Mouse (Mus musculus): ENCODE data around the gene Fes.

The Fes gene

GRCm38 (mm10) chr7:80387633-80388543 lies at the start of gene Fes:
TSS of gene Fes (minus strand) at chr7:80387946.
- ChIA-PET CTCF (interaction anchor here in 3 of 4 experiments (0.5 to 3.7 kb wide), 18 partner anchors 8 to 332 kb away, joined by 3 to 42 read pairs (median 6); partner anchors contain the start of genes Crtc3 (in 2 of the 3) and Man2a2 (in 1 of the 3)), POLR2A (interaction anchor here in 3 of 4 experiments (0.9 to 3.5 kb wide), 9 partner anchors 9 to 53 kb away, joined by 3 to 26 read pairs (median 5); no protein-coding TSS in a partner anchor)

- POLR2A ChIA-PET, result interaction anchor here in 3 of 4 experiments (0.6 to 2.4 kb wide), 7 partner anchors 8 to 306 kb away, joined by 3 to 7 read pairs (median 3); no protein-coding TSS in a partner anchor
These were observed 48.8 kb upstream of the Fes start for GRCm38 (mm10) chr7:80436571-80436970.

GRCm38 (mm10) chr7:80435594-80435993 lies 47.8 kb upstream of the Fes start:
- CTCF ChIA-PET, result interaction anchor here (0.6 to 4.6 kb wide), 8 partner anchors 11 to 151 kb away, joined by 3 to 18 read pairs (median 4); no protein-coding TSS in a partner anchor
- POLR2A ChIA-PET, result interaction anchor here (0.6 to 2.4 kb wide), 19 partner anchors 9 to 406 kb away, joined by 3 to 8 read pairs (median 4); partner anchors contain the start of genes Blm (in 1 of the 4) and Idh2 (in 1 of the 4)

More at GRCm38 (mm10) chr7:80436571-80436970, 48.8 kb upstream of the Fes start:
- CTCF ChIA-PET, result interaction anchor here in 3 of 4 experiments (0.9 to 4.6 kb wide), 4 partner anchors 10 to 50 kb away, joined by 3 to 18 read pairs (median 10); no protein-coding TSS in a partner anchor

- CTCF ChIA-PET, result interaction anchor here in 1 of 4 experiments (2.6 kb wide), 1 partner anchor 52 kb away, joined by 5 read pairs; no protein-coding TSS in a partner anchor
- POLR2A ChIA-PET, result interaction anchor here in 3 of 4 experiments (0.6 to 2.1 kb wide), 6 partner anchors 9 to 59 kb away, joined by 3 to 8 read pairs (median 3); no protein-coding TSS in a partner anchor
These were observed 41.9 kb upstream of the Fes start for GRCm38 (mm10) chr7:80429661-80430060.

- ChIA-PET CTCF (interaction anchor here in 2 of 4 experiments (0.6 to 3.9 kb wide), 4 partner anchors 24 to 72 kb away, joined by 3 to 42 read pairs (median 3); no protein-coding TSS in a partner anchor), POLR2A (interaction anchor here in 2 of 4 experiments (0.6 to 2.1 kb wide), 3 partner anchors 8 to 158 kb away, joined by 3 to 8 read pairs (median 3); partner anchors contain the start of gene Vps33b (in 1 of the 2))
These were observed 40.0 kb upstream of the Fes start for GRCm38 (mm10) chr7:80427730-80428129.

GRCm38 (mm10) chr7:80426363-80426762 lies 38.6 kb upstream of the Fes start:
- ChIA-PET CTCF (interaction anchor here in 3 of 4 experiments (0.5 to 4.0 kb wide), 6 partner anchors 8 to 57 kb away, joined by 3 to 61 read pairs (median 5); no protein-coding TSS in a partner anchor), POLR2A (interaction anchor here in 2 of 4 experiments (0.6 to 4.5 kb wide), 4 partner anchors 9 to 258 kb away, joined by 3 to 24 read pairs (median 4); no protein-coding TSS in a partner anchor)

- ChIA-PET CTCF (interaction anchor here (0.5 to 4.0 kb wide), 67 partner anchors 8 to 638 kb away, joined by 3 to 61 read pairs (median 4); partner anchors contain the start of genes Furin (in 2 of the 4), Fes (in 1 of the 4), Hddc3 (in 1 of the 4) and Man2a2 (in 1 of the 4)), POLR2A (interaction anchor here in 3 of 4 experiments (0.7 to 4.5 kb wide), 23 partner anchors 9 to 162 kb away, joined by 3 to 26 read pairs (median 4); partner anchors contain the start of genes Blm (in 2 of the 3), Furin (in 2 of the 3), Fes (in 1 of the 3) and Rccd1 (in 1 of the 3))
These were observed 37.0 kb upstream of the Fes start for GRCm38 (mm10) chr7:80424722-80425121.

- ChIA-PET CTCF (interaction anchor here in 2 of 4 experiments (1.0 to 4.0 kb wide), 6 partner anchors 17 to 282 kb away, joined by 3 to 61 read pairs (median 18); no protein-coding TSS in a partner anchor), POLR2A (interaction anchor here (0.5 to 4.5 kb wide), 27 partner anchors 10 to 412 kb away, joined by 3 to 26 read pairs (median 3); partner anchors contain the start of genes Blm (in 1 of the 4), Fes (in 1 of the 4), Man2a2 (in 1 of the 4) and Rccd1 (in 1 of the 4))
These were observed 35.2 kb upstream of the Fes start for GRCm38 (mm10) chr7:80422759-80423480.

- ChIA-PET POLR2A (interaction anchor here in 3 of 4 experiments (0.6 to 2.8 kb wide), 10 partner anchors 9 to 1459 kb away, joined by 3 to 19 read pairs (median 4); partner anchors contain the start of gene Rccd1 (in 1 of the 3)), CTCF (interaction anchor here in 3 of 4 experiments (0.6 to 2.8 kb wide), 5 partner anchors 12 to 44 kb away, joined by 3 to 7 read pairs (median 4); no protein-coding TSS in a partner anchor)
These were observed 33.8 kb upstream of the Fes start for GRCm38 (mm10) chr7:80421576-80421975.

- POLR2A ChIA-PET, result interaction anchor here in 3 of 4 experiments (0.7 to 4.5 kb wide), 10 partner anchors 8 to 290 kb away, joined by 3 to 27 read pairs (median 6); partner anchors contain the start of genes Furin (in 1 of the 3) and Rccd1 (in 1 of the 3)
- CTCF ChIA-PET, result interaction anchor here in 3 of 4 experiments (0.6 to 2.8 kb wide), 7 partner anchors 22 to 43 kb away, joined by 3 to 7 read pairs (median 4); no protein-coding TSS in a partner anchor
These were observed 32.8 kb upstream of the Fes start for GRCm38 (mm10) chr7:80420586-80420985.

GRCm38 (mm10) chr7:80419278-80419677 lies 31.5 kb upstream of the Fes start:
- ChIA-PET CTCF (interaction anchor here (0.6 to 2.3 kb wide), 12 partner anchors 16 to 629 kb away, joined by 3 to 12 read pairs (median 4); partner anchors contain the start of gene Hddc3 (in 2 of the 4)), POLR2A (interaction anchor here in 3 of 4 experiments (0.6 to 4.5 kb wide), 34 partner anchors 9 to 1420 kb away, joined by 3 to 27 read pairs (median 4); partner anchors contain the start of genes Blm (in 2 of the 3), Furin (in 1 of the 3), Hddc3 (in 1 of the 3) and Zscan2 (in 1 of the 3))

- CTCF ChIA-PET, result interaction anchor here in 2 of 4 experiments (1.4 to 2.3 kb wide), 2 partner anchors 38 to 75 kb away, joined by 3 to 7 read pairs; partner anchors contain the start of gene Hddc3 (in 1 of the 2)
- POLR2A ChIA-PET, result interaction anchor here in 3 of 4 experiments (0.6 to 4.5 kb wide), 9 partner anchors 8 to 576 kb away, joined by 3 to 27 read pairs (median 5); partner anchors contain the start of genes Fes (in 1 of the 3) and Furin (in 1 of the 3)
These were observed 30.3 kb upstream of the Fes start for GRCm38 (mm10) chr7:80418036-80418435.

- CTCF ChIA-PET, result no interaction called here
- POLR2A ChIA-PET, result interaction anchor here in 3 of 4 experiments (0.6 to 4.5 kb wide), 7 partner anchors 13 to 576 kb away, joined by 3 to 27 read pairs (median 3); partner anchors contain the start of genes Blm (in 1 of the 3), Fes (in 1 of the 3) and Furin (in 1 of the 3)
These were observed 29.9 kb upstream of the Fes start for GRCm38 (mm10) chr7:80417601-80418000.

- ChIA-PET CTCF (interaction anchor here in 2 of 4 experiments (0.5 to 1.4 kb wide), 4 partner anchors 8 to 167 kb away, joined by 3 to 10 read pairs (median 3); no protein-coding TSS in a partner anchor), POLR2A (interaction anchor here in 1 of 4 experiments (1.4 to 4.5 kb wide), 2 partner anchors 12 to 118 kb away, joined by 3 to 27 read pairs; partner anchors contain the start of genes Blm and Furin)
These were observed 29.2 kb upstream of the Fes start for GRCm38 (mm10) chr7:80416969-80417368.

GRCm38 (mm10) chr7:80414303-80414855 lies 26.6 kb upstream of the Fes start:
- ChIA-PET POLR2A (interaction anchor here in 3 of 4 experiments (0.8 to 3.9 kb wide), 4 partner anchors 7 to 120 kb away, joined by 3 to 19 read pairs (median 3); partner anchors contain the start of genes Blm (in 1 of the 3) and Furin (in 1 of the 3)), CTCF (interaction anchor here in 1 of 4 experiments (1.6 kb wide), 1 partner anchor 37 kb away, joined by 3 read pairs; no protein-coding TSS in a partner anchor)

Data from embryonic stem cell, embryonic (primary cell).